Mouse (Mus musculus): Measurements from ENCODE around the gene Rab11fip4. TPM values are rescaled to one million over a fixed set of nuclear protein-coding genes. Genes with fewer than 3 reads are reported as not detected.
A peak's percentile ranks its signal among the peaks of the same experiment; 100 is the strongest.

The Rab11fip4 gene
- total and polyA plus RNA-seq, 3 experiments, result 0.05 TPM; not detected in 2

- ATAC-seq (ENCODE audit: extremely low read depth, insufficient number of reproducible peaks, low FRiP score, poor library complexity, severe bottlenecking), result no peak
- Histone ChIP-seq H3K27me3 (ENCODE audit: insufficient read depth, low read length) (no peaks in the 10 kb centered on the region), H3K4me3 (ENCODE audit: low read depth, low read length) (no peak overlapping the region), H3K36me3 (replicated peaks) (peaks cover 80% of the 10 kb centered on the region), H3K4me1 (ENCODE audit: insufficient read depth, low read depth, low read length) (no peaks in the 10 kb centered on the region), H3K9me3 (replicated peaks) (no peaks in the 10 kb centered on the region)
- no peak for DNase-seq (ENCODE audit: low spot score)
- TF ChIP-seq CTCF (IDR thresholded peaks at IDR 0.05; ENCODE audit: low read depth, low read length) (no peak), GATA1 (IDR thresholded peaks at IDR 0.05; ENCODE audit: borderline replicate concordance, low read length) (no peak), GATA2 (IDR thresholded peaks at IDR 0.05; ENCODE audit: borderline replicate concordance, low read depth, low read length) (no peak), POLR2AphosphoS5 (IDR thresholded peaks at IDR 0.05; ENCODE audit: insufficient replicate concordance, low read depth, low read length) (no peak), TAL1 (conservative IDR thresholded peaks at IDR 0.05; ENCODE audit: low read depth, low read length) (no peak)
Observed at GRCm38 (mm10) chr11:79570319-79570718, 20.7 kb upstream of the Rab11fip4 start.

GRCm38 (mm10) chr11:79573836-79574235 lies 17.2 kb upstream of the Rab11fip4 start:
- Histone ChIP-seq H3K36me3 (replicated peaks) (peaks cover 79% of the 10 kb centered on the region), H3K4me3 (ENCODE audit: low read depth, low read length) (no peak overlapping the region), H3K27me3 (ENCODE audit: insufficient read depth, low read length) (no peaks in the 10 kb centered on the region), H3K9me3 (replicated peaks) (no peaks in the 10 kb centered on the region), H3K4me1 (ENCODE audit: insufficient read depth, low read depth, low read length) (no peaks in the 10 kb centered on the region; the same call in 1 of the 2 replicates)
- no peak for DNase-seq (ENCODE audit: low spot score)
- no peak for ATAC-seq (ENCODE audit: extremely low read depth, insufficient number of reproducible peaks, low FRiP score, poor library complexity, severe bottlenecking)
- no peak for TF ChIP-seq GATA2 (IDR thresholded peaks at IDR 0.05; ENCODE audit: borderline replicate concordance, low read depth, low read length)

- peaks cover 78% of the 10 kb centered on the region for H3K36me3 ChIP-seq (replicated peaks)
- no peak for ATAC-seq (ENCODE audit: extremely low read depth, insufficient number of reproducible peaks, low FRiP score, poor library complexity, severe bottlenecking)
- no peaks in the 10 kb centered on the region for H3K27me3 ChIP-seq (ENCODE audit: insufficient read depth, low read length)
- no peaks in the 10 kb centered on the region; the same call in 1 of the 2 replicates for H3K4me1 ChIP-seq (ENCODE audit: insufficient read depth, low read depth, low read length)
- DNase-seq (ENCODE audit: low spot score), result no peak
- H3K4me3 ChIP-seq (ENCODE audit: low read depth, low read length), result no peak overlapping the region
- no peaks in the 10 kb centered on the region for H3K9me3 ChIP-seq (replicated peaks)
- TF ChIP-seq GATA1 (IDR thresholded peaks at IDR 0.05; ENCODE audit: borderline replicate concordance, low read length) (no peak), CTCF (IDR thresholded peaks at IDR 0.05; ENCODE audit: low read depth, low read length) (no peak), TAL1 (conservative IDR thresholded peaks at IDR 0.05; ENCODE audit: low read depth, low read length) (no peak), POLR2AphosphoS5 (IDR thresholded peaks at IDR 0.05; ENCODE audit: insufficient replicate concordance, low read depth, low read length) (no peak), GATA2 (IDR thresholded peaks at IDR 0.05; ENCODE audit: borderline replicate concordance, low read depth, low read length) (no peak)
Observed at GRCm38 (mm10) chr11:79575383-79576073, 15.5 kb upstream of the Rab11fip4 start.

GRCm38 (mm10) chr11:79577741-79578140 lies 13.3 kb upstream of the Rab11fip4 start:
- no peaks in the 10 kb centered on the region; the same call in 1 of the 2 replicates for H3K4me1 ChIP-seq (ENCODE audit: insufficient read depth, low read depth, low read length)

GRCm38 (mm10) chr11:79580660-79581059 lies 10.4 kb upstream of the Rab11fip4 start:
- Histone ChIP-seq H3K27me3 (ENCODE audit: insufficient read depth, low read length) (no peaks in the 10 kb centered on the region), H3K9me3 (replicated peaks) (no peaks in the 10 kb centered on the region), H3K36me3 (replicated peaks) (peaks cover 37% of the 10 kb centered on the region), H3K4me1 (ENCODE audit: insufficient read depth, low read depth, low read length) (no peaks in the 10 kb centered on the region; the same call in 1 of the 2 replicates), H3K4me3 (ENCODE audit: low read depth, low read length) (no peak overlapping the region)
- no peak for TF ChIP-seq CTCF (IDR thresholded peaks at IDR 0.05; ENCODE audit: low read depth, low read length)
- no peak for TF ChIP-seq POLR2AphosphoS5 (IDR thresholded peaks at IDR 0.05; ENCODE audit: insufficient replicate concordance, low read depth, low read length)
- no peak for DNase-seq (ENCODE audit: low spot score)
- no peak for ATAC-seq (ENCODE audit: extremely low read depth, insufficient number of reproducible peaks, low FRiP score, poor library complexity, severe bottlenecking)

More at GRCm38 (mm10) chr11:79577741-79578140, 13.3 kb upstream of the Rab11fip4 start:
- peak; percentile 55 for DNase-seq (ENCODE audit: low spot score)
- ATAC-seq (ENCODE audit: extremely low read depth, insufficient number of reproducible peaks, low FRiP score, poor library complexity, severe bottlenecking), result peak; percentile 28; the same call in 1 of the 2 replicates
- no peak for TF ChIP-seq GATA1 (IDR thresholded peaks at IDR 0.05; ENCODE audit: borderline replicate concordance, low read length)
- peak; percentile 54 for TF ChIP-seq CTCF (IDR thresholded peaks at IDR 0.05; ENCODE audit: low read depth, low read length)
- H3K36me3 ChIP-seq (replicated peaks), result peaks cover 61% of the 10 kb centered on the region
- H3K9me3 ChIP-seq (replicated peaks), result no peaks in the 10 kb centered on the region
- H3K4me3 ChIP-seq (ENCODE audit: low read depth, low read length), result no peak overlapping the region
- H3K27me3 ChIP-seq (ENCODE audit: insufficient read depth, low read length), result no peaks in the 10 kb centered on the region

GRCm38 (mm10) chr11:79581257-79581656 lies 9.8 kb upstream of the Rab11fip4 start:
- Histone ChIP-seq H3K36me3 (replicated peaks) (peaks cover 35% of the 10 kb centered on the region), H3K27me3 (ENCODE audit: insufficient read depth, low read length) (no peaks in the 10 kb centered on the region), H3K4me1 (ENCODE audit: insufficient read depth, low read depth, low read length) (no peaks in the 10 kb centered on the region; the same call in 1 of the 2 replicates), H3K9me3 (replicated peaks) (no peaks in the 10 kb centered on the region), H3K4me3 (ENCODE audit: low read depth, low read length) (no peak overlapping the region)
- TF ChIP-seq TAL1 (conservative IDR thresholded peaks at IDR 0.05; ENCODE audit: low read depth, low read length) (no peak), GATA1 (IDR thresholded peaks at IDR 0.05; ENCODE audit: borderline replicate concordance, low read length) (no peak), POLR2AphosphoS5 (IDR thresholded peaks at IDR 0.05; ENCODE audit: insufficient replicate concordance, low read depth, low read length) (no peak), CTCF (IDR thresholded peaks at IDR 0.05; ENCODE audit: low read depth, low read length) (no peak), GATA2 (IDR thresholded peaks at IDR 0.05; ENCODE audit: borderline replicate concordance, low read depth, low read length) (no peak)
- ATAC-seq (ENCODE audit: extremely low read depth, insufficient number of reproducible peaks, low FRiP score, poor library complexity, severe bottlenecking) (no peak), DNase-seq (ENCODE audit: low spot score) (no peak)
